25 mouse cellular contexts compared by ENCODE assay signal in the genomic region with DNA sequence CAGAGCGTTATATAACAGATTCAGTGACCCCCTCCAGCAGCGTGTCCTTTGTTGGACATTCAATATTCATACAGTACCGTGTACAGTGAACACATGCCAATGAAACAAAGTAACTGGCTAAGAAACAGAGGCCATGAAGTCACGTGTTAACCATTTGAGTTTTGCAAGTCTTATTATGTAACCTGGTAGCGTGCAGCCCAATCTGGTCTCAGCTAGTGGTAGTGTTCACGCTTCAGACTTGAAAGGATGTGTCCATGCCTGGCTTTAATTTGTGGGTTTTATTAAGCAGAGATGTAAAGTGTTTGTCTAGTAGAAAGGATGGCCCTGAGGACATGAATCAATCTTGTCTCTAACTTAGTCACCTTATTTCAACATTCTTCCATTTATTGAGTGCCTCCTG. TPM values are rescaled to one million over a fixed set of nuclear protein-coding genes. Genes with fewer than 3 reads are reported as not detected.
DNase-seq lines count a peak whose midpoint lies in the region; ATAC-seq lines count a peak whose summit lies in the region.
"Had no signal": no experiment of that assay in that cellular context is flagged by ENCODE, and none has a peak within 500 bp of the region (broad histone marks: within the 10 kb centered on the region; RNA-seq: fewer than 3 reads in every experiment).

No protein-coding gene starts in this region.

- no peaks in the 10 kb centered on the region for H3K36me3 ChIP-seq in kidney, embryonic 15.5 days
- H3K36me3 ChIP-seq: embryonic facial prominence, embryonic 15.5 days; forebrain, embryonic 15.5 days; heart, embryonic 15.5 days; hindbrain, embryonic 10.5 days; intestine, embryonic 15.5 days had no signal

- H3K27ac ChIP-seq in kidney, embryonic 15.5 days, result no peak overlapping the region
- H3K27ac ChIP-seq: embryonic facial prominence, embryonic 15.5 days; forebrain, embryonic 15.5 days; heart, adult 2 months; heart, embryonic 15.5 days; hindbrain, embryonic 10.5 days; hindbrain, embryonic 14.5 days; intestine, embryonic 15.5 days had no signal

- intact Hi-C loops in left cerebral cortex, postnatal 4 days (cut with DNase I), result no loop called here
- intact Hi-C loops in left cerebral cortex, postnatal 14 days (cut with DNase I), result no loop called here

- H3K4me1 ChIP-seq in kidney, embryonic 15.5 days, result 0 out of 2 replicates have a peak, but pooled peaks cover 3% of the 10 kb centered on the region
- H3K4me1 ChIP-seq: embryonic facial prominence, embryonic 15.5 days; forebrain, embryonic 15.5 days; heart, embryonic 15.5 days; hindbrain, embryonic 10.5 days; intestine, embryonic 15.5 days had no signal

- H3K4me2 ChIP-seq in kidney, embryonic 15.5 days, result no peak overlapping the region
- H3K4me2 ChIP-seq: embryonic facial prominence, embryonic 15.5 days; forebrain, embryonic 15.5 days; heart, embryonic 11.5 days; heart, embryonic 15.5 days; hindbrain, embryonic 14.5 days; intestine, embryonic 15.5 days had no signal

- no peaks in the 10 kb centered on the region for H3K9me3 ChIP-seq in kidney, embryonic 15.5 days (replicated peaks)
- H3K9me3 ChIP-seq: embryonic facial prominence, embryonic 15.5 days; forebrain, embryonic 15.5 days; heart, embryonic 15.5 days; hindbrain, embryonic 10.5 days; intestine, embryonic 15.5 days had no signal

- whole genome bisulfite sequencing in kidney, embryonic 15.5 days, result 92% methylated on average over 6 of the region's 6 CpGs

- no peak overlapping the region for H3K4me3 ChIP-seq in kidney, embryonic 15.5 days (replicated peaks)
- H3K4me3 ChIP-seq: embryonic facial prominence, embryonic 15.5 days; erythroblast, embryonic 14.5 days; forebrain, embryonic 15.5 days; heart, adult 2 months; heart, embryonic 15.5 days; hindbrain, embryonic 10.5 days; intestine, embryonic 15.5 days had no signal

- peak; percentile 31 for DNase-seq in kidney, adult 9 months
- DNase-seq in 3T3-L1 (ENCODE audit: low read depth, low spot score), result peak; percentile 40
- peak; percentile 15 for DNase-seq in 416B (ENCODE audit: low read depth)
- DNase-seq in gonadal fat pad, adult 2 months (ENCODE audit: low read depth), result peak; percentile 70
- DNase-seq in left cerebral cortex, postnatal 4 days, result no peak
- DNase-seq in left cerebral cortex, postnatal 14 days (ENCODE audit: low spot score in 2 of 2), result no peak
- DNase-seq: cerebellum, adult 11 months; cerebellum, adult 8-10 months; cerebellum, postnatal 14 days; embryo, embryonic 11 days; gastrocnemius, postnatal 10 days; heart, adult 2 months; heart, postnatal 14 days had no signal

- H3K9ac ChIP-seq in kidney, embryonic 15.5 days, result no peak overlapping the region
- H3K9ac ChIP-seq: embryonic facial prominence, embryonic 15.5 days; forebrain, embryonic 15.5 days; heart, embryonic 15.5 days; hindbrain, embryonic 14.5 days; intestine, embryonic 15.5 days had no signal

- ATAC-seq in kidney, embryonic 15.5 days (replicated peaks; ENCODE audit: low FRiP score), result no peak
- ATAC-seq: activated CD4-positive, CD25-positive, alpha-beta regulatory T cell, adult 4 months; forebrain, embryonic 15.5 days; intestine, embryonic 15.5 days; Patski had no signal

- no peaks in the 10 kb centered on the region for H3K27me3 ChIP-seq in kidney, embryonic 15.5 days
- H3K27me3 ChIP-seq: embryonic facial prominence, embryonic 15.5 days; forebrain, embryonic 15.5 days; heart, embryonic 15.5 days; intestine, embryonic 15.5 days; Patski had no signal

RNA-seq across cellular contexts. Expression of a gene that starts 29.5 kb away (rescaled TPM):
- polyA plus RNA-seq in kidney, embryonic 15.5 days (2015; fragmentation: Nextera tagmentation; extraction: Ambion mirVana), result 20.1 and 21.7 TPM in 2 replicates
- polyA plus RNA-seq in gonadal fat pad, adult 2 months (2012; rRNA removed), result 18.4 and 27.3 TPM in 2 replicates
- total RNA-seq in left cerebral cortex, postnatal 4 days (2021), result 1 to 10 TPM; 7.2 to 9.3 TPM
- 1 to 10 TPM; 9.1 to 9.8 TPM for total RNA-seq in left cerebral cortex, postnatal 14 days (2021)
- total RNA-seq: MEL had no signal
- polyA plus RNA-seq: erythroblast, embryonic 14.5 days had no signal

Comparison
In these comparisons a context has a peak if more than half of its experiments do, and no peak if none do; other contexts are left out.
1. DNase-seq: peak in kidney, adult 9 months (single experiment), 3T3-L1 (single experiment), 416B (single experiment) and gonadal fat pad, adult 2 months (single experiment); none in left cerebral cortex, postnatal 4 days (single experiment) and left cerebral cortex, postnatal 14 days (0 of 2).